Mouse (Mus musculus) hindbrain, embryonic 12.5 days (tissue): ENCODE measurements around the gene Pcid2. TPM values are rescaled to one million over a fixed set of nuclear protein-coding genes. Genes with fewer than 3 reads are reported as not detected.
"Not testable (repeated sequence)": the region's sequence is repeated elsewhere in the genome, so short reads cannot be mapped to it uniquely, and the experiment has no call there.

Source experiments
- ATAC-seq: fragments of 200-750 bp; cut with Nextera tagmentation; 2 replicates; pipeline ENCODE4 v1.8.0; 2017; ENCODE audit warnings: moderate TSS enrichment; ENCODE audit not compliant: low FRiP score
- H3K27ac ChIP-seq: fragments of 300-500 bp; sonication (generic); 2 replicates; pipeline ENCODE4 v1.5.1; 2016; ENCODE audit warnings: mild to moderate bottlenecking
- H3K27me3 ChIP-seq: fragments of 300-500 bp; sonication (generic); 2 replicates; pipeline ENCODE4 v1.6.1; 2016; ENCODE audit warnings: mild to moderate bottlenecking
- H3K36me3 ChIP-seq: fragments of 300-500 bp; sonication (generic); 2 replicates; pipeline ENCODE4 v1.6.1; 2016; ENCODE audit warnings: mild to moderate bottlenecking
- H3K4me1 ChIP-seq: fragments of 300-500 bp; sonication (generic); 2 replicates; pipeline ENCODE4 v1.6.1; 2016
- H3K4me2 ChIP-seq: fragments of 300-500 bp; sonication (generic); replicated peaks from 2 replicates; pipeline ENCODE4 v1.6.1; 2016; ENCODE audit warnings: mild to moderate bottlenecking
- H3K4me3 ChIP-seq: fragments of 300-500 bp; sonication (generic); 2 replicates; pipeline ENCODE4 v1.5.1; 2016; ENCODE audit warnings: mild to moderate bottlenecking
- H3K9ac ChIP-seq: fragments of 300-500 bp; sonication (generic); 2 replicates; pipeline ENCODE4 v1.6.1; 2016; ENCODE audit warnings: mild to moderate bottlenecking, moderate library complexity
- H3K9me3 ChIP-seq: fragments of 300-500 bp; sonication (generic); replicated peaks from 2 replicates; pipeline ENCODE4 v1.6.1; 2016; ENCODE audit warnings: mild to moderate bottlenecking
- WGBS: fragments of 180-500 bp; shearing (Covaris S2); methylation state at CpG from one replicate; pipeline ENCODE4 v1.1.7; 2016; 5-methylcytosine and 5-hydroxymethylcytosine counted together
- polyA plus RNA-seq: library from polyadenylated mRNA; unstranded; fragments of >200 nt; fragmentation: Nextera tagmentation; extraction: Ambion mirVana; gene quantifications from 2 replicates; pipeline ENCODE4 v1.2.1, GENCODE M21; 2016

Gene Pcid2
- 51.3 and 59.3 TPM in 2 replicates for polyA plus RNA-seq

DNA sequence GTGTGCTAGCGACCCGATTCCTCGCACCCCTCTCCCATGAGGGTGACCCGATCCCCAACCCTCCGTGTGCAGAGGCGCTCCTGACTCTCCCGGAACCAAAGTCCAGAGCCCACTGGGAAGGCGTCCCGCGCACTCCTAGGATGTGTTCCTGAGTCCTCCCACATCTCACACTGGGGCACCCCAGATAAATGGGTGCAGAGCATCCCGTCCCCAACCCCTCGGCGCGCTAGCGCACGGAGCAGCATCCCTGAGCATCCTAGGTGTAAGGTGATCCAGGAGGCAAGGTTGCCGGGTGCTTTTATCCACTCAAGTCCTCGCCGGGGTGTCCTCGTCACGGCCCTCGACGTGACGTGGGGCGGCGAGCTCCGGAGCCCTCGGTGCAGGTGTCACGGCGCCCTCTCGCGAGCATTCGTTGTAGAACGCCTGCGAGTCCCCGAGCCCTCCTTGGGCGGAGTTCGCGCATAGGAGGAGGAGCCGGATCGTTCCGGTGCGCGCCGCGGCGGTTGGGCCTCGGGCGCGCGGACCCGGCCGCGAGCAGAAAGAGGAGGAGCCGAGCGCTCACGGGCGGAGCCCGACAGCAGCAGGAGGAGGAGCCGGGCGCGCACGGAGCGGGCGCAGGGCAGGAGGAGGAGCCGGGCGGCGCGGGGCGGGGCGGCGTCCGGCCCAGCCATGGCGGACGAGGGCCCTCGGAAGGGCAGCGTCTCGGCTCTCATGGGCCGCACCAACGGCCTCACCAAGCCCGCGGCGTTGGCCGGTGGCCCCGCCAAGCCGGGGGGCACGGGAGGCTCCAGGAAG, at the start of gene Pcid2, which contains the start of gene Cul4a:
Gene Pcid2 (minus strand): TSS at position 373 of the 795 bp plus-strand sequence.
Gene Cul4a (plus strand): TSS at position 535 of the 795 bp plus-strand sequence.
- H3K9ac ChIP-seq: peak within 1 kb of the TSS; percentile 93
- H3K4me2 ChIP-seq: peak within 1 kb of the TSS; percentile 99
- H3K4me1 ChIP-seq: peaks cover 27% of the 10 kb centered on the region
- 0 out of 2 replicates have a peak, but pooled peaks cover 5% of the 10 kb centered on the region for H3K36me3 ChIP-seq
- ATAC-seq: peak; percentile 95
- peak within 1 kb of the TSS; percentile 90 for H3K27ac ChIP-seq
- H3K4me3 ChIP-seq: peak within 1 kb of the TSS; percentile 94
- H3K27me3 ChIP-seq: no peaks in the 10 kb centered on the region
- no peaks in the 10 kb centered on the region for H3K9me3 ChIP-seq
- under 1% methylated on average over 71 of the region's 87 CpGs for WGBS

DNA sequence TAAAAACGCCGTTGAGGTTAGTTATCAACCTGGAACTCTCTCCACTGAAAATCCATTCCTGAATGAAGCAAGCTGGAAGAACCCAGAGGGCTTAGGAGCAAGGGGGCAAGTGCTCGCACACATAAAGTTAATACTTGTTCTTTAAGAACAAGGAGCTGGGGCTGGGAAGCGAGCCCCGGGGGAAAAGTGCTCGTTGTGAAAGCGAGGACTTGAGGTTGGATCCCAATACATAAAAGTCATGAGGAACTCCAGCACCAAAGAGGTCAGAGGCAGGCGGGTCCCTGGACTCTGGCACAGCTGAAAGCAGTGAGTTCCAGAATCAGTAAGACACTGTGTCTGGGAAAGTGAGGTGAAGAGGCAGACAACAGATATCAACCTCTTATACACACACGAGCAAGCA, 48.8 kb upstream of the Pcid2 start:
- H3K27ac ChIP-seq: no peak overlapping the region
- H3K9ac ChIP-seq: no peak overlapping the region
- peaks cover 9% of the 10 kb centered on the region for H3K36me3 ChIP-seq
- peaks cover 5% of the 10 kb centered on the region for H3K4me1 ChIP-seq
- WGBS: 83% methylated on average over 9 of the region's 9 CpGs
- no peak for ATAC-seq
- H3K4me3 ChIP-seq: no peak overlapping the region
- no peaks in the 10 kb centered on the region for H3K9me3 ChIP-seq
- H3K27me3 ChIP-seq: no peaks in the 10 kb centered on the region
- no peak overlapping the region for H3K4me2 ChIP-seq

DNA sequence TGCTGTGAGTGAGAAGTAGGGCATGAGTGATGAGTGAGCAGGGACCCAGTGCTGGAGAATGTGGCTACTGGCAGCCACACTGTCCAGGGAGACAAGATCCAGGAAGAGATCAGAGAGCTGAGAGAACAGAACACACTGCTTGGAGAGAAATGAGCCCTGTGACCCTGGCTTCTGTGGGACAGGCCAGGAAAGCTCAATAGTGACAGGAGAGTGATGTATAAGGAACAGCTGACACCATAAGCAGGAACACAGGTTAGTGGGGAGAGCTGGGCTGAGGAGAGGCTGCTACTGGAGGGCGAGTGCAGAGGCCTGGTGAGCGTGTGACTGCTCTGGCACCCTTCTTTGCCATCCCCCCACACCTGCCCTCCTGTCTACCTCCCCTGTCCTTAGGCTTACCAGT, 45.7 kb upstream of the Pcid2 start:
- H3K36me3 ChIP-seq: peaks cover 36% of the 10 kb centered on the region
- H3K9ac ChIP-seq: no peak overlapping the region
- no peaks in the 10 kb centered on the region for H3K4me1 ChIP-seq
- H3K27me3 ChIP-seq: no peaks in the 10 kb centered on the region
- no peak overlapping the region for H3K27ac ChIP-seq
- no peak overlapping the region for H3K4me2 ChIP-seq
- 88% methylated on average over 2 of the region's 2 CpGs for WGBS
- H3K4me3 ChIP-seq: no peak overlapping the region
- no peak for ATAC-seq
- no peaks in the 10 kb centered on the region for H3K9me3 ChIP-seq

GRCm38 (mm10) chr8:13149866-13150265, 44.6 kb upstream of the Pcid2 start:
- H3K27ac ChIP-seq: no peak overlapping the region
- WGBS: 63% methylated on average over 5 of the region's 5 CpGs
- peaks cover 46% of the 10 kb centered on the region for H3K36me3 ChIP-seq
- no peaks in the 10 kb centered on the region for H3K27me3 ChIP-seq
- no peak for ATAC-seq
- no peaks in the 10 kb centered on the region for H3K9me3 ChIP-seq
- no peak overlapping the region for H3K4me2 ChIP-seq
- no peaks in the 10 kb centered on the region for H3K4me1 ChIP-seq
- H3K4me3 ChIP-seq: no peak overlapping the region
- no peak overlapping the region for H3K9ac ChIP-seq

GRCm38 (mm10) chr8:13149287-13149686, 44.0 kb upstream of the Pcid2 start:
- no peak overlapping the region for H3K4me2 ChIP-seq

GRCm38 (mm10) chr8:13148476-13148875, 43.2 kb upstream of the Pcid2 start:
- H3K27me3 ChIP-seq: no peaks in the 10 kb centered on the region
- no peaks in the 10 kb centered on the region for H3K9me3 ChIP-seq
- ATAC-seq: no peak
- WGBS: 92% methylated on average over 2 of the region's 2 CpGs
- no peak overlapping the region for H3K4me2 ChIP-seq
- no peak overlapping the region for H3K27ac ChIP-seq
- no peak overlapping the region for H3K9ac ChIP-seq
- H3K4me3 ChIP-seq: no peak overlapping the region
- peaks cover 58% of the 10 kb centered on the region for H3K36me3 ChIP-seq
- no peaks in the 10 kb centered on the region for H3K4me1 ChIP-seq

More at GRCm38 (mm10) chr8:13149287-13149686, 44.0 kb upstream of the Pcid2 start:
- Histone ChIP-seq H3K4me1 (no peaks in the 10 kb centered on the region), H3K9ac (no peak overlapping the region), H3K27me3 (no peaks in the 10 kb centered on the region), H3K9me3 (no peaks in the 10 kb centered on the region), H3K36me3 (peaks cover 52% of the 10 kb centered on the region), H3K27ac (no peak overlapping the region), H3K4me3 (no peak overlapping the region)
- ATAC-seq: no peak
- WGBS: 96% methylated on average over 2 of the region's 2 CpGs

DNA sequence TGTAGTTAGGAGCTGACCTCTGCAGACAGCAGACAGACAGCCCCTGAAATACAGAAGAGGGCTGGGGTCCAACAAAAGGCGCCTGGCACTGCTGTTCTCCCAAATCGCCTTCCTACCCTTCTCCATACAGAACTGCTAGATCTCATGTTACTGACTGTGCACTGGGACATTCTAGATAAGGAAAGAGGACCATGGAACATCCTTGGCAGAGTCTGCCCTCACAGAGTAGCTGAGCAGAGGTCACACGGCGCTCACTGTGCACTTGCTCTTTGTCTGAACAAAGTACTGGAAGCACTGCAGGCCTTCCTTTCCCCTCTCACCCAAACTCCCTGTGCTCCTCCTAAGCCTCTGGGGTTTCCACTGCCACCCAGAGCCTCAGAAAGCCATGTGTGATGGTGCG, 36.4 kb upstream of the Pcid2 start:
- 89% methylated on average over 5 of the region's 5 CpGs for WGBS
- Histone ChIP-seq H3K36me3 (peaks cover 98% of the 10 kb centered on the region), H3K27ac (no peak overlapping the region)

DNA sequence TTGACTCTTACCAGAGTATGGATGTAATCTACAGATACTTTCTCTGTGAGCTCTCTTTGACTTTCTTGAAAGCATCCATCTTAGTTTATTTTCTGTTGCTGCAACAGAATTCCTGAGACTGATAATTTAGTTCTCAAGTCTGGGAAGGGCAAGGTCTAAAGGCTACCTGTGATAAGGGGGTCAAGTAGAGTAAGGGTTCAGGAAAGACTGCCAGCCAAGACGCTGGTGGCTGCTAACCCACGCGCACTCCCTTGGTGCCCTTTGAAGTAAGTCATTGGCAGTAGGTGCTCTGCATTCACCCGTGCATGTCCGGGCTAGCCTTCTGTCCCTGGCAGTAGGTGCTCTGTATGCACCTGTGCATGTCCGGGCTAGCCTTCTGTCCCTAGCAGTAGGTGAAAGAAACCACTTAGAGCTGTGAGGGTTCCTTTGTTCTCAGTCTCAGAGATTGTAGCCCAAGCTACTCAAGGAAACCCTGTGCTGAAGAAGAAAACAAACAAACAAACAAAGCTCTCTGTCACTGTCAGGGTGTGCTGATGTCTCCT, 34.5 kb upstream of the Pcid2 start:
- no peak overlapping the region for H3K4me2 ChIP-seq
- no peaks in the 10 kb centered on the region for H3K4me1 ChIP-seq
- no peaks in the 10 kb centered on the region for H3K27me3 ChIP-seq
- H3K27ac ChIP-seq: no peak overlapping the region
- no peak overlapping the region for H3K9ac ChIP-seq
- no peaks in the 10 kb centered on the region for H3K9me3 ChIP-seq
- WGBS: 94% methylated on average over 6 of the region's 6 CpGs
- ATAC-seq: no peak
- peaks cover 98% of the 10 kb centered on the region for H3K36me3 ChIP-seq
- no peak overlapping the region for H3K4me3 ChIP-seq

More for the DNA sequence above, 36.4 kb upstream of the Pcid2 start:
- no peaks in the 10 kb centered on the region for H3K9me3 ChIP-seq
- H3K4me1 ChIP-seq: no peaks in the 10 kb centered on the region
- H3K27me3 ChIP-seq: no peaks in the 10 kb centered on the region
- no peak for ATAC-seq
- H3K4me3 ChIP-seq: no peak overlapping the region
- no peak overlapping the region for H3K4me2 ChIP-seq
- no peak overlapping the region for H3K9ac ChIP-seq

DNA sequence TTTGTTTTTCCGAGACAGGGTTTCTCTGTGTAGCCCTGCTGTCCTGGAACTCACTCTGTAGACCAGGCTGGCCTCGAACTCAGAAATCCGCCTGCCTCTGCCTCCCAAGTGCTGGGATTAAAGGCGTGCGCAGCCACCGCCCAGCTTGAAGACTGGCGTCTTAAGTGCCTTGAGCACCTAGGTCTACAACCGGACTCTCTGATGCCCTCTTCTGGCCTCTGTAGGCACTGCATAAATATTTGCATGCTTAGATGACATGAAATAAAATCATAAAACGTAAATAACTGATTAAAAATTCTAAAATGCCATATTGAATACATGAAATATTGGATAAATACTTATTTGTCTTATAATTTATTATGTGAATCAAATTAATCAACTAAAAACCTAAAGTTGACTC, 27.0 kb upstream of the Pcid2 start:
- H3K27me3 ChIP-seq, H3K4me2 ChIP-seq, H3K27ac ChIP-seq, H3K4me3 ChIP-seq, ATAC-seq, H3K4me1 ChIP-seq, H3K9ac ChIP-seq, H3K9me3 ChIP-seq: not testable (repeated sequence)
- peaks cover 86% of the 10 kb centered on the region for H3K36me3 ChIP-seq
- WGBS: 73% methylated on average over 9 of the region's 9 CpGs

GRCm38 (mm10) chr8:13124897-13125296, 19.6 kb upstream of the Pcid2 start:
- peaks cover 72% of the 10 kb centered on the region for H3K36me3 ChIP-seq
- ATAC-seq: no peak

DNA sequence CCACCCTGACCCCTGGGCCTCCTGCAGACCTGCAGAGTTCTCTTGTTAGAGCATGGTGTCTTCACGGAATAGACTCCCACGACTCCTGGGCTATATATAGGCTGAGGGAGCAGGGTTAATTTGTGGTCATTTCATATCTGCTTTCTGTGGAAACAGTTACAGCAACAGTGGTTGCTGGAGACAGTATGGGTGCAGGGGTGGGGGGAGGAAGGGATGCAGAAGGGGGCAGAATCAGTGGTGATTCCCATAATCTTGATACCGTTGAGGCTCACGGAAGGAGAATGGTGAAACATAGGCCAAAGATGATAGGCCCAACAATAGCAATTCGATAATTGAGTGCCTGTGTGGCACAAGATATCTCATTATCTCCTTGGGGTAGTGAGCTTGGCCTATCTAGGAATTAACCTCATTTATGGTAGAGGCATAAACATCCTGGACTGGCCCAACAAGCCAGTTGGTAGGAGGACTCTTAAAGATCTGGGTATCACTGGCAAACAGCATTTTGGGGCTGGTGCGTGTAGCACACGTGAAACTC, 17.7 kb upstream of the Pcid2 start:
- Histone ChIP-seq H3K4me1 (no peaks in the 10 kb centered on the region), H3K27ac (no peak overlapping the region), H3K36me3 (peaks cover 69% of the 10 kb centered on the region), H3K4me3 (no peak overlapping the region), H3K27me3 (no peaks in the 10 kb centered on the region), H3K9me3 (no peaks in the 10 kb centered on the region), H3K4me2 (no peak overlapping the region), H3K9ac (no peak overlapping the region)
- no peak for ATAC-seq
- 94% methylated on average over 7 of the region's 7 CpGs for WGBS

More at GRCm38 (mm10) chr8:13124897-13125296, 19.6 kb upstream of the Pcid2 start:
- H3K9ac ChIP-seq: no peak overlapping the region
- no peaks in the 10 kb centered on the region for H3K27me3 ChIP-seq
- H3K9me3 ChIP-seq: no peaks in the 10 kb centered on the region
- H3K27ac ChIP-seq: no peak overlapping the region
- H3K4me1 ChIP-seq: no peaks in the 10 kb centered on the region
- no peak overlapping the region for H3K4me3 ChIP-seq
- no peak overlapping the region for H3K4me2 ChIP-seq
- 93% methylated on average over 8 of the region's 8 CpGs for WGBS

DNA sequence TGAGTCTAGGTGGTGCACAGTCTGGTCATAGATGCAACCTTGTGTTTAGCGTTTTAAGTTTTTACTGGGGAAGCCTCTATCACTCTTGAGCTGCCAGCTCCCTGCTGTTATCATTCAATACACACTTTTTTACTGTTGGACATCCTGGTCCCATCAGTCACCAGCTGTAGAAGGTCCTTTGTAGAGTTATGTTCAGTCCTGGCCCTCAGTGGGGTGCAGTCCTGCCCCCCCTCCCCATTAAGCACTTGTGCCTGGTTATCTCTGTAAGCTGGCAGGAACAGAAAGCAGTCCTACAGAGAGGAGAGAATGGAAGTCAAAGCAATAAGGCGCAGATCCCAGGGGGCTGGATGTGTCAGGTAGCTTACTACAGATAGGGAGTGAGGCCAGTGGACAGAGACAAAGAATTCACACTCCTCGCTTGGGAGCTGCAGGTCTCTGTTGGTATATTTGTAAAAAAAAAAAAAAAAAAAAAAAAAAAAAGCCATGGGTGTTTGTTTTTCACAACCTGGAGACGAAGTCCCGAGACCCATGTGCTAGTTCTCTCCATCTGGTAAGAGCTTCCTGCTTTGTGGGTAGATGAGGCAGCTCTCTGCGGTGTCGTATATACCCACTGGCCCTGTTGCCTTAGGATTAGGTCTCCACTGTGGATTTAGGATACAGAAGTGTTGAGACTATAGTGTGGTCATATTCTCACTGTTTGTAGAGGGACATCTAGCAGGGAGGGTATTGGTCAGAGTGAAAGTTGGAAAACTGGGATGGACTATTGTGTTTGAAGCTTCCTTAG, 15.8 kb upstream of the Pcid2 start:
- Histone ChIP-seq H3K4me3 (no peak overlapping the region), H3K27me3 (no peaks in the 10 kb centered on the region), H3K4me1 (no peaks in the 10 kb centered on the region), H3K9me3 (no peaks in the 10 kb centered on the region), H3K9ac (no peak overlapping the region), H3K27ac (no peak overlapping the region), H3K4me2 (no peak overlapping the region), H3K36me3 (peaks cover 57% of the 10 kb centered on the region)
- 81% methylated on average over 7 of the region's 7 CpGs for WGBS
- ATAC-seq: no peak
